Mouse (Mus musculus): ENCODE data around the gene Hpd.

DNA sequence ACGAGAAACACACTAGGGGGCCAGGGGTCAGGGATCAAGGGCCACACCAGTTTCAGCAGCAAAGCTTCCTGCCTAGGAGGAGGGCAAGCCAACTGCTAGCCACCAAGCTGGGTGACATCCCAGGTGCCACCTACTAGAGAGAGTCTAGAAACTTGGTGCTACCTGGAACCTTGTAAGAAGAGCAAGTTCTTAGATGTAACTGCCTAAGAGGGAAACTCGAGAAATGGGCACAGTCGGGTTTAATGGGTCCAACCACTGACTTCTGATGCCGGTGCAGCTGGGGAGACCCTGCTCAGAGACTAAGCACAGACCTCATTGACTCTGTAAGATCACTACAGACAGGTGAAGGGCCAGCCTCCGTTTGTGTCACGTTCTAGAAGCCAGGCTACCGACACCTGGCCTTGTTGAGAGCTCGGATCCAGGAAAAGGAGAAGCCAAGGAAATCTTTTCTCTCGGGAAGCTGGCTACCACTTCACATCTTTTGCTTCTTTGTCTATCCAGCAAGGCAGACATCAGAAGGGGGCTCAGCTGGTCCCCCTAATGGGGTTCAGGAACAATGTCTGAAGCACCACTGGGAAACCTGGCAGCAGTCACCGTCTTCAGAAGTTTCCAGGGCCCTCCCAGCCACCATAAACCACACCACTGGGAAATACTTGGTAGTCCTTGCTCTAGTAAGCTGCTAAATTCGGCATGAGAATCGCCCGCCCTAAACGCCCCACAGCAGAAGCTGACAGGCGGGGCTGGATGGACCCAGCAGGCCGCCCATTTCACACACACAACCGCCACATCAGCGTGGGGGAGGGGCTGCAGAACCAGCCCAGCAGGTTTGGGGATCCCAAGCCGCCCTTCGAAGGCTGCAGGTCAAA lies 45.2 kb downstream of the Hpd start:
- TF ChIP-seq POLR2A (IDR thresholded peaks at IDR 0.05; ENCODE audit: low read depth, low read length) = 0 out of 2 replicates have a peak, but pooled peaks have one; percentile 14
- no peak for TF ChIP-seq CHD1 (IDR thresholded peaks at IDR 0.05; ENCODE audit: low read depth, low read length)
- no peak for TF ChIP-seq EP300 (IDR thresholded peaks at IDR 0.05; ENCODE audit: low read length)
- TF ChIP-seq TCF12 (IDR thresholded peaks at IDR 0.05; ENCODE audit: low read depth, low read length) = no peak
- no peak for TF ChIP-seq POLR2AphosphoS2 (IDR thresholded peaks at IDR 0.05; ENCODE audit: low read depth, low read length)
- no peak for TF ChIP-seq RAD21 (IDR thresholded peaks at IDR 0.05; ENCODE audit: low read depth, low read length)
- no peak for TF ChIP-seq CTCF (conservative IDR thresholded peaks at IDR 0.05 in 1 of 2, IDR thresholded peaks at IDR 0.05 in 1 of 2; ENCODE audit: low read depth in 2 of 2, low read length in 2 of 2)
- no peak for TF ChIP-seq ZKSCAN1 (IDR thresholded peaks at IDR 0.05; ENCODE audit: borderline replicate concordance, low read depth, low read length)
- no peak for TF ChIP-seq PAX5 (IDR thresholded peaks at IDR 0.05; ENCODE audit: low read length)
- TF ChIP-seq NELFE (IDR thresholded peaks at IDR 0.05; ENCODE audit: low read depth, low read length) = 0 out of 2 replicates have a peak, but pooled peaks have one; percentile 19
- no peak for TF ChIP-seq NRF1 (IDR thresholded peaks at IDR 0.05; ENCODE audit: low read depth, low read length)
- no peak for TF ChIP-seq ZNF384 (IDR thresholded peaks at IDR 0.05; ENCODE audit: low read depth, low read length)
- TF ChIP-seq ZC3H11A (IDR thresholded peaks at IDR 0.05; ENCODE audit: low read depth, low read length) = no peak

Data from CH12.LX (cell line).